Mouse (Mus musculus): Measurements from ENCODE around the gene Gal3st3. TPM values are rescaled to one million over a fixed set of nuclear protein-coding genes. Genes with fewer than 3 reads are reported as not detected.

Gal3st3 gene
- under 1 TPM; 0.27 to 0.51 TPM for total RNA-seq (2021)
- long read RNA-seq, experiment 1: 0 reads
- long read RNA-seq, experiment 2: 0 reads

- no peak for DNase-seq
These were observed at the start of gene Gal3st3 for GRCm38 (mm10) chr19:5297903-5298800. Gene Gal3st3 (plus strand): TSS chr19:5298331.

DNA sequence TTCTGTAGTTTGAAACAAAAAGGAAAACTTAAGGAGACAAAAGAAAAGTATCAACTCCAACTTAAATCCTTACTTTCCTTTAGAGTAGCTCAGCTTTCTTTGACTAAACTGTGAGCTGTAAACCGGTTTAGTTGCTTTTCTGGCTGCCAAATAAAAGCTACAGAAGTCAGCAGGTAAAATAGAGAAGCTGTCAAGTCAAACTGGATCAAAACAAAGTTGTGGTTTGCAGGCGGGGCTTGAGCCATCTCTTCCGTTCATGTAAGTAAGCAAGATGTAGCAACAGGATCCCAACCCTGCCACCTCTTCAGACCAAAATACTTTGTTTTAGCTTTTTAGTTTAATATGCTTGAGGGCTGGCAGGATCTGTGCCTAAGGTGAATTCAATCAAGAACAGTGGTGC, 41.0 kb upstream of the Gal3st3 start:
- DNase-seq: no peak

DNA sequence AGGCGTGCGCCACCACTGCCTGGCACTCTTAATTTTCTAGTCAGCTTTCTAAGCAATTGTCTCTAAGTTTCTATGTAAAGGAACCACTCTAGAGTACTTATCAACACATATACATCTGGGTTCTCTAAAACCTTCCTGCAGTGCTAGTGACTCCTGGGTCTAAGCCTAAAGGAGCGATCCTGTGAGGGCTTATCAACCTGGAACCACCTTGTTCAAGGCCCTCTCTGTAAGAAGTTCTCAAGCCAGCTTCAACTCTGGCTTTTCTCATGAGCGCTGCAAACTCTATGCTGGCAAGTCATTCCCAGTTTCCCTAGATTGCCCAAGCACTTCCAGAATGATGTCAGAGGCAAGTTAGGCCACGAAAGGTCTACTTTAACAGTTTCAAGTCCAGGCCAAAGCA, 31.1 kb upstream of the Gal3st3 start:
- peak; percentile 20 for DNase-seq

DNA sequence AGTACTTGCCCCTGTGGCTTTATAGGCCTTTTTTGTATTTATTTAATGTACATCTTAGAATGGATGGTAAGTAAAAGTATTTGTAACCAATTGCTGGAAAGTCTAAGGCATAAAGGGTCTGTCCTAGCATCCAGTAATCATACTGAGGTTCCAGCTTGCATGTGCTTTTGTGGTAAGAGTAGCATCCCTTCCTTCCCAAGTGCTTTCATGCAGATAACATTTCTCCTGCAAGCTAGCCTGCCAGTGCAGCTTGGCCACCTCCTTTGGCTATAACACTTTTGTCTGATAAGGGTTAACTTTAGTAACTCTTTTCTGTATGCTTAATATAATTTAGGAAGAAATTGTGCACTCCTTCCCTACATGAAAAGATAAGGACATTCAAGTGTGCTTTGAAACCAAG, 30.1 kb upstream of the Gal3st3 start:
- no peak for DNase-seq

DNA sequence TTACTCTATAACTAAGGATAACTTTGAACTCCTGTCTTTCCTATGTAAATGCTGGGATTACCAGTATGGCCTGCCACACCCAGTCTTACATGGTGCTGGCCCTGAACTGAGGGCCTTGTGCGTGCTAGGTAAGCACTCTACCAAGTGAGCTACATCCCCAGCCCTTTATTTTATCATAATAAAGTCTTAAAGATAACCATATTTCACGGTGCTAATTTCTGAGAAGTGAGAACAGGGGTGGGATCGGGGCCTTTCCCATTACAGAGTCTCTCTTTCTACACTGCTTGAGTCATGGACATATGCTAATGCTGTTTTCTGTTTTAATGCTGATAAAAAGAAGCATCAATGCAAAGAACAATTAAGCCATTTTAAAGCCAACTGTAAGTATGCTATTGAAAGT, 29.3 kb upstream of the Gal3st3 start:
- DNase-seq: no peak

GRCm38 (mm10) chr19:5269392-5269791, 28.7 kb upstream of the Gal3st3 start:
- no peak for DNase-seq

DNA sequence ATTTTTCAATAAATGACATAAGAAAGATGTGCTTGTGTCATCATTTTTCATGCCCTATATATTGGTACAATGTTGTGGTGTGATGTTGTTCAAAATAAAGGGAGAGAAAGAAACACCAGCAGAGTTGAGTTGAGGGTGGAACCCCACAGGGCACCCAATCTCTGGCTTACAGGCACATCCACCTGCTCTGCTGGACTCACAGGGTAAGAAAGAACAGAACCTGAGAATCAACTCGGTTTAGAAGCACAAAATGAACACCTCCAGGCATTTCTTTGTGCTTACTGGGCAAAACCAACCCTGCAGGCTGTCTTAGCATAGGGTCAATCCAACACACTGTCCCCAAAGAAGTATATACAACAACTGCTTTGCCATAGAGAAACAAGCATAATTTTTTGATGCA, 26.7 kb upstream of the Gal3st3 start:
- DNase-seq: no peak

- peak; percentile 66 for DNase-seq
These were observed 25.8 kb upstream of the Gal3st3 start for GRCm38 (mm10) chr19:5272326-5272795.

GRCm38 (mm10) chr19:5272801-5273733, 25.1 kb upstream of the Gal3st3 start, which contains the start of gene Pacs1:
Gene Pacs1 (minus strand): TSS chr19:5273119.
- peak; percentile 96 for DNase-seq

DNA sequence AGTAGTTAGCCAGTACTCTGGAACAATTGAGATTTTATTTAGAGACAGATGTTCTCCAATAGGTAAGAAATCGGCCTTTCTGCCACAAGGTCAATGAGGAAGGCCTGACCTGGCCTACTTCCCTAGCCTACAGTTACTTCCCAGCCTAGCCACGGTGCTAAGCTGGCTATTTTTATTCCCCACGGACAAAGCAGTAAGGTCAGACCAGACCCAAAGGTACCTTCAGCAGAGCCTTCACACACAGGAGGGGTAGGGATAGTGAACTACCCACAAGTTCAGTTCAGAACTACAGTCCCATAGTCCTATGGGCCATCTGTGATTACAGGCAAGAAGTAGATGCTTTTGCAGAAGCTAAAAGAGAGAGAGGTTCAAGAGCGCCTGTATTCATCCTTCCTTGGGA, 24.2 kb upstream of the Gal3st3 start:
- peak; percentile 37 for DNase-seq

- no peak for DNase-seq
These were observed 23.5 kb upstream of the Gal3st3 start for GRCm38 (mm10) chr19:5274641-5275040.

DNA sequence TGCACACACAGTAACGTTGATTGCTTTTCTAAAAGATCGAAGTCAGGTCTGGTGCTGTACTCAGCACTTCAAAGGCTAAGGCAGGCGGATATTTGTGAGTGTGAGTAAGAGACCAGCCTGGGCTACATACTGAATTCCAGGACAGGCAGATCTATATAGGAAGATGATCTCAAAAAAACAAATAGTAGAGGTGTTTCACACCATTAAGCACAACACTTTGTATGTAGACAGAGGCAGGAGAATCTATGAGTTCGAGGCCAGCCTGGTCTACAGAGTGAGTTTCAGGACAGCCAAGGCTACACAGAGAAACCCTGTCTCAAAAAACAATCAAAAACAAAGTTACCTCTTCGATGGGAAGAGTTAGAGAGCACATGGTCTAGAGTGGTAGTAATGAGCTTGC, 22.4 kb upstream of the Gal3st3 start:
- no peak for DNase-seq

DNA sequence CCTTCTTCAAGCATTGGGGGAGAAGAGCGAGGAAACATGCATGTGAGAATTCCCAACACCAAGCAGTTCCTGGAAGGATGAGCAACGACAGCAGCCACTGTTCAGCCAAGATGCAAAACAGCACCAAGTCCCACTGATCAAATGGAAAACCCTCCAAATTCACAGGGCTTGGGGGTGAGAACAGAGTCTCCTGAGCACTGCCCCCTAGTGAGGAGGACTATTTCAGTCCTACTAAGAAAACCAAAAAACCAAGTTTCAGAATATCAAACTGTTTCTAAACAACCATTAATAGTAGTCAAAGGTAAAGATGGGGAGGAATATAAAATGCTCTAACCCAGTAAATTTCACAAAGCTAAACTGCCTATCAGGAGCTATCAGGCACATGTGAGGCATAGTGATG, 21.6 kb upstream of the Gal3st3 start:
- no peak for DNase-seq

GRCm38 (mm10) chr19:5277140-5277539, 21.0 kb upstream of the Gal3st3 start:
- no peak for DNase-seq

DNA sequence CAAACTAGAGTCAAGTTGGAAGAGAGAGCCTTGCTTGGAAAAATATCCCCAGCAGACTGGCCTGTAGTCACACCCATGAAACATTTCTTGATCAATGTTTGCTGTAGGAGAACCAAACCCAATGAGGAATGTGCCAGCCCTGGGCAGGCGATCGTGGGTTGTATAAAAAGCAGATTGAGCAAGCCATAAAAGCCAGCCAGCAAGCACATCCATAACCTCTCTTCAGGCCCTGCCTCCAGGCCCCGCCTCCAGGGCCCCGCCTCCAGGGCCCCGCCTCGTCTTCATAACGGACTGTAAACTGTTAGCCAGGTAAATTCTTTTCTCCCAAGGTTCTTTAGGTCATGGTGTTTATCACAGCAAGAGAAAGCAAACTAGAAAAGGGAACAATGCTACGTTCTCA, 19.8 kb upstream of the Gal3st3 start:
- DNase-seq: peak; percentile 65

GRCm38 (mm10) chr19:5294972-5295735, 3.0 kb upstream of the Gal3st3 start, which contains the start of gene Sf3b2:
Gene Sf3b2 (minus strand): TSS chr19:5295455.
- peak; percentile 99 for DNase-seq

- DNase-seq: no peak
These were observed 2.4 kb upstream of the Gal3st3 start for GRCm38 (mm10) chr19:5295736-5296075.

DNA sequence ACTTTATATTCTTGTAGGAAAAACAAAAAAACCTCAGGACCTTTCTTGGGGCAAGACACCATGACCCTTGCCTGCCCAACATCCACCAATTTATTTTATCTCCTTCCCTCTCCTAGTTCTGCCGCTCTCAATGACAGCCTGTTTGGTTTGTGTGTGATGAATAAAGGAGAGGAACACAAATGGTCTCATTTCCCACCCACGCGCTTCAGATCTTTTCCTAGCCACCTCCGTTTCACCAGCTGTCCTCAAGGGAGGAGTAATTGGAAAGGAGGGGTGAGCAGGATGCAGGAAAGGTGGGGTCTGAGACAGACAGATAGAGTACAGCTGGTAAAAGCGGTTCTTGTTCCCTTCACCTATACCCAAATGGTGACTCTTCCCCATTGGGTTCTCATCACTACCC, 1.5 kb upstream of the Gal3st3 start:
- no peak for DNase-seq

- no peak for DNase-seq
These were observed 2.5 kb downstream of the Gal3st3 start for GRCm38 (mm10) chr19:5300588-5300987.

DNA sequence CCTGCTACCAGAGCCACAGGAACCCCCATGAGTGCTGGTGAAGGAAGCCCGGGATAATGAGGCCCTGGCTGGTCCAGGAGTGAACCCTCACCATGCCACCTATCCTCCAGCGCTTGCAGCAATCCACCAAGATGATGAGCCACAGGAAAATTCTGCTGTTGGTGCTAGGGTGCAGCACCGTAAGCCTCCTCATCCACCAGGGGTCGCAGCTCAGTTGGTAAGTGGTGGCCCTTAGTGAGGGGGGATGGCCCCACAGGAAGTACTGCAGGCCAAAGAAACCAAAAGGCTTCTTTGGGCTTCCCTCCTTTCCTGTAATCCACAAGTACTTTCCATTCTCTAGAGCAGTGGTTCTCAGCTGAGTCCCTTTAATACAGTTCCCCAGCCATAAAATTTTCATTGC, 4.3 kb downstream of the Gal3st3 start:
- DNase-seq: peak; percentile 68

- no peak for DNase-seq
These were observed 8.1 kb downstream of the Gal3st3 start for GRCm38 (mm10) chr19:5306279-5306678.

Measured in adrenal gland, postnatal 10 days (tissue).